Mouse (Mus musculus) embryonic facial prominence, embryonic 15.5 days (tissue): ENCODE results near the gene Ccdc62. TPM values are rescaled to one million over a fixed set of nuclear protein-coding genes. Genes with fewer than 3 reads are reported as not detected.

Experiments
- ATAC-seq: fragments of 200-750 bp; cut with Nextera tagmentation; 2 replicates; pipeline ENCODE4 v1.8.0; 2017; ENCODE audit warnings: low read depth, moderate TSS enrichment; ENCODE audit not compliant: insufficient number of reproducible peaks, low FRiP score, low TSS enrichment
- H3K27ac ChIP-seq: fragments of 300-500 bp; sonication (generic); replicated peaks from 2 replicates; pipeline ENCODE4 v1.5.1; 2015; ENCODE audit warnings: mild to moderate bottlenecking, inconsistent platforms
- H3K27me3 ChIP-seq: fragments of 300-500 bp; sonication (generic); 2 replicates; pipeline ENCODE4 v1.6.1; 2015; ENCODE audit warnings: inconsistent platforms
- H3K36me3 ChIP-seq: fragments of 300-500 bp; sonication (generic); 2 replicates; pipeline ENCODE4 v1.6.1; 2015; ENCODE audit warnings: mild to moderate bottlenecking, inconsistent platforms
- H3K4me1 ChIP-seq: fragments of 300-500 bp; sonication (generic); 2 replicates; pipeline ENCODE4 v1.6.1; 2015; ENCODE audit warnings: inconsistent platforms
- H3K4me2 ChIP-seq: fragments of 300-500 bp; sonication (generic); replicated peaks from 2 replicates; pipeline ENCODE4 v1.6.1; 2015; ENCODE audit warnings: mild to moderate bottlenecking, inconsistent platforms
- H3K4me3 ChIP-seq: fragments of 300-500 bp; sonication (generic); replicated peaks from 2 replicates; pipeline ENCODE4 v1.5.1; 2015; ENCODE audit warnings: mild to moderate bottlenecking, inconsistent platforms
- H3K9ac ChIP-seq: fragments of 300-500 bp; sonication (generic); 2 replicates; pipeline ENCODE4 v1.6.1; 2015; ENCODE audit warnings: inconsistent platforms
- H3K9me3 ChIP-seq: fragments of 300-500 bp; sonication (generic); replicated peaks from 2 replicates; pipeline ENCODE4 v1.6.1; 2016; ENCODE audit warnings: inconsistent platforms
- WGBS: fragments of 180-500 bp; shearing (Covaris S2); methylation state at CpG from one replicate; pipeline ENCODE4 v1.1.7; 2015; 5-methylcytosine and 5-hydroxymethylcytosine counted together
- polyA plus RNA-seq: library from polyadenylated mRNA; unstranded; fragments of >200 nt; fragmentation: Nextera tagmentation; extraction: Ambion mirVana; gene quantifications from 2 replicates; pipeline ENCODE4 v1.2.1, GENCODE M21; 2015

Gene Ccdc62
- polyA plus RNA-seq, 1 experiment from 2014 or later = 7.5 TPM

- no peak overlapping the region for H3K4me3 ChIP-seq
- no peak overlapping the region for H3K4me2 ChIP-seq
- peaks cover 6% of the 10 kb centered on the region; the same call in 1 of the 2 replicates for H3K27me3 ChIP-seq
- no peak for ATAC-seq
- no peaks in the 10 kb centered on the region for H3K36me3 ChIP-seq
- H3K9me3 ChIP-seq = no peaks in the 10 kb centered on the region
- no peak overlapping the region for H3K27ac ChIP-seq
- H3K4me1 ChIP-seq = peaks cover 20% of the 10 kb centered on the region
- 81% methylated on average over 4 of the region's 4 CpGs for WGBS
- H3K9ac ChIP-seq = no peak overlapping the region
Observed at GRCm38 (mm10) chr5:123970576-123970975, 40.1 kb downstream of the Ccdc62 start.

- Histone ChIP-seq H3K4me1 (peaks cover 32% of the 10 kb centered on the region), H3K4me2 (no peak overlapping the region), H3K27ac (no peak overlapping the region), H3K9ac (no peak overlapping the region), H3K9me3 (no peaks in the 10 kb centered on the region), H3K36me3 (no peaks in the 10 kb centered on the region), H3K27me3 (peaks cover 6% of the 10 kb centered on the region; the same call in 1 of the 2 replicates), H3K4me3 (no peak overlapping the region)
- WGBS = 66% methylated on average over 6 of the region's 6 CpGs
- ATAC-seq = no peak
Observed at GRCm38 (mm10) chr5:123972453-123972852, 42.0 kb downstream of the Ccdc62 start.

GRCm38 (mm10) chr5:123973299-123974178 lies 43.1 kb downstream of the Ccdc62 start, which contains the start of gene Hip1r:
Gene Hip1r (plus strand): TSS chr5:123973628.
- H3K36me3 ChIP-seq = no peaks in the 10 kb centered on the region
- peaks cover 6% of the 10 kb centered on the region; the same call in 1 of the 2 replicates for H3K27me3 ChIP-seq
- H3K4me2 ChIP-seq = peak within 1 kb of the TSS; percentile 95
- H3K9ac ChIP-seq = peak within 1 kb of the TSS; percentile 37
- peak within 1 kb of the TSS; percentile 3 for H3K27ac ChIP-seq
- H3K4me3 ChIP-seq = peak within 1 kb of the TSS; percentile 55
- ATAC-seq = peak; percentile 69
- WGBS = under 1% methylated on average over 80 of the region's 106 CpGs
- H3K9me3 ChIP-seq = no peaks in the 10 kb centered on the region
- H3K4me1 ChIP-seq = peaks cover 36% of the 10 kb centered on the region

- Histone ChIP-seq H3K4me1 (peaks cover 38% of the 10 kb centered on the region), H3K36me3 (no peaks in the 10 kb centered on the region), H3K4me2 (peak overlapping the region; percentile 95), H3K27me3 (peaks cover 6% of the 10 kb centered on the region; the same call in 1 of the 2 replicates), H3K9ac (peak overlapping the region; percentile 37), H3K9me3 (no peaks in the 10 kb centered on the region), H3K4me3 (peak overlapping the region; percentile 55), H3K27ac (peak overlapping the region; percentile 3)
- 0% methylated on average over 14 of the region's 14 CpGs for WGBS
- no peak for ATAC-seq
Observed at GRCm38 (mm10) chr5:123974179-123974485, 43.7 kb downstream of the Ccdc62 start.

GRCm38 (mm10) chr5:123974616-123975111 lies 44.2 kb downstream of the Ccdc62 start:
- no peak for ATAC-seq
- Histone ChIP-seq H3K9ac (no peak overlapping the region), H3K9me3 (no peaks in the 10 kb centered on the region), H3K27me3 (peaks cover 6% of the 10 kb centered on the region; the same call in 1 of the 2 replicates), H3K36me3 (no peaks in the 10 kb centered on the region), H3K27ac (no peak overlapping the region), H3K4me2 (peak overlapping the region; percentile 95), H3K4me3 (peak overlapping the region; percentile 55), H3K4me1 (peaks cover 41% of the 10 kb centered on the region)
- 34% methylated on average over 11 of the region's 11 CpGs for WGBS

GRCm38 (mm10) chr5:123975668-123976180 lies 45.2 kb downstream of the Ccdc62 start:
- Histone ChIP-seq H3K4me1 (peaks cover 41% of the 10 kb centered on the region), H3K4me2 (no peak overlapping the region), H3K36me3 (no peaks in the 10 kb centered on the region), H3K9ac (no peak overlapping the region), H3K27me3 (peaks cover 6% of the 10 kb centered on the region; the same call in 1 of the 2 replicates), H3K27ac (peak overlapping the region; percentile 41; the same call in 1 of the 2 replicates), H3K4me3 (no peak overlapping the region; the same call in 1 of the 2 replicates), H3K9me3 (no peaks in the 10 kb centered on the region)
- no peak for ATAC-seq
- 46% methylated on average over 6 of the region's 6 CpGs for WGBS

- Histone ChIP-seq H3K9me3 (no peaks in the 10 kb centered on the region), H3K27me3 (peaks cover 6% of the 10 kb centered on the region; the same call in 1 of the 2 replicates), H3K4me3 (no peak overlapping the region), H3K36me3 (no peaks in the 10 kb centered on the region), H3K4me2 (0 out of 2 replicates have a peak overlapping the region, but pooled peaks have one; percentile 6), H3K27ac (no peak overlapping the region; the same call in 1 of the 2 replicates), H3K4me1 (peaks cover 44% of the 10 kb centered on the region), H3K9ac (no peak overlapping the region)
- ATAC-seq = no peak
- WGBS = 30% methylated on average over 3 of the region's 3 CpGs
Observed at GRCm38 (mm10) chr5:123977231-123977630, 46.8 kb downstream of the Ccdc62 start.

- Histone ChIP-seq H3K27me3 (peaks cover 4% of the 10 kb centered on the region; the same call in 1 of the 2 replicates), H3K27ac (peak overlapping the region; percentile 65; the same call in 1 of the 2 replicates), H3K4me2 (no peak overlapping the region), H3K9me3 (no peaks in the 10 kb centered on the region), H3K4me3 (no peak overlapping the region), H3K9ac (no peak overlapping the region), H3K4me1 (peaks cover 47% of the 10 kb centered on the region), H3K36me3 (no peaks in the 10 kb centered on the region)
- 53% methylated on average over 5 of the region's 5 CpGs for WGBS
- ATAC-seq = no peak
Observed at GRCm38 (mm10) chr5:123978131-123978530, 47.7 kb downstream of the Ccdc62 start.

- 67% methylated on average over 18 of the region's 18 CpGs for WGBS
- Histone ChIP-seq H3K4me1 (peaks cover 40% of the 10 kb centered on the region), H3K27me3 (peaks cover 3% of the 10 kb centered on the region; the same call in 1 of the 2 replicates), H3K9ac (no peak overlapping the region), H3K27ac (peak overlapping the region; percentile 23; the same call in 1 of the 2 replicates), H3K4me2 (no peak overlapping the region), H3K4me3 (no peak overlapping the region), H3K36me3 (no peaks in the 10 kb centered on the region), H3K9me3 (no peaks in the 10 kb centered on the region)
- no peak for ATAC-seq
Observed at GRCm38 (mm10) chr5:123979221-123979979, 48.9 kb downstream of the Ccdc62 start.

GRCm38 (mm10) chr5:123979980-123980369 lies 49.5 kb downstream of the Ccdc62 start:
- no peak overlapping the region for H3K4me3 ChIP-seq
- no peak overlapping the region for H3K4me2 ChIP-seq
- H3K36me3 ChIP-seq = no peaks in the 10 kb centered on the region
- peaks cover 34% of the 10 kb centered on the region for H3K4me1 ChIP-seq
- H3K27ac ChIP-seq = peak overlapping the region; percentile 23
- peaks cover 3% of the 10 kb centered on the region; the same call in 1 of the 2 replicates for H3K27me3 ChIP-seq
- H3K9me3 ChIP-seq = no peaks in the 10 kb centered on the region
- no peak overlapping the region for H3K9ac ChIP-seq
- 39% methylated on average over 4 of the region's 4 CpGs for WGBS
- no peak for ATAC-seq
